Mouse (Mus musculus) heart, postnatal 10 days (tissue): ENCODE data around the gene Piezo1. TPM values are rescaled to one million over a fixed set of nuclear protein-coding genes. Genes with fewer than 3 reads are reported as not detected.
A peak's percentile ranks its signal among the peaks of the same experiment; 100 is the strongest.
"Not testable (repeated sequence)": the region's sequence is repeated elsewhere in the genome, so short reads cannot be mapped to it uniquely, and the experiment has no call there.

Experiments
- DNase-seq, 2 experiments: peaks; one replicate each; pipeline ENCODE4 v3.0.0; 2021
- intact Hi-C: fragments of 180-260 bp; cut with DNase I; formaldehyde crosslinking; loops from one replicate; pipeline ENCODE4 v1.15.1; 2025
- total RNA-seq, 2 experiments: library from RNA; stranded (reverse); gene quantifications; 2 replicates each; pipeline ENCODE4 v1.2.3; 2021

Gene Piezo1
- 10 to 100 TPM; 40.3 to 43.3 TPM for total RNA-seq

DNA sequence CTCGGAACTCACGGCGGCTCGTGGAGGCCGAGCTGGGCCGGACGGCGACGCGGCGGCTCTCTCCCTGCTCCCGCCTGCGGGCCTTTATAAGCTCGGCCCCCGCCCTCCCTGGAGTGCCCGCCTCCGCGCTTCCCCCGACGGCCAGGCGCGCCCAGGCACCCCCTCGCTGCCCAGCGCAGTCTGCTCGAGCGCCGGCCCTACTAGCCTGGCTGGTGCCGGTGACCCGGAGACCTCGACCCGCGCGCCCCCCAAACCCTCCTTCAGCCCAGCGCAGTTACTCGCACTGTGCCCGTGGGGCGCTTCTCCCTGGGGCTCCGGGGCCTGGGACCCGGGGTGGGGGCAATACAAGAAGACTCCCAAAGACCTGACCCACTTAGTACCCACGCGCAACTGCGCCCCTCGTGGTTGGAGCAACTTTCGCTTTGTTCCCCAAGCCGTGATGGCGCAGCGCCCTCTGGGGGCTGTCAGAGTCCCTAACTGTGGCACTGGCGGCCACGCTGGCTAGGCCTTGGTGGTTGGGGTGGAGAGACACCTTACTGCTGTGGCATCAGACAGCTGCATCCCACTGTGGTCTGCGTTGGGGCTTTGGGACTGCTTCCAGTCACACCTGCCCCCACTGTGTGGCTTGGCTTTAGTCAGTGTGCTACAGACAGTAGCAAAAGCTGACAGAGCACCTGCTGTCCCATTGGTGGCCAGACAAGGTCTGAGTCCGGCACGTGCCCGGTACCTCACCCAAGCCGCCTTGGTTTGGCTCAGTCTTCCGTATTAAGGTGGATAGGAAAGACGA lies at the start of gene Piezo1:
Gene Piezo1 (minus strand): TSS at position 65 of the 787 bp plus-strand sequence.
- DNase-seq, result peak; percentile 94 to 97
- intact Hi-C loops, result loop anchor here (1.0 kb wide), 1 partner anchor 50 kb away; no protein-coding TSS in a partner anchor

DNA sequence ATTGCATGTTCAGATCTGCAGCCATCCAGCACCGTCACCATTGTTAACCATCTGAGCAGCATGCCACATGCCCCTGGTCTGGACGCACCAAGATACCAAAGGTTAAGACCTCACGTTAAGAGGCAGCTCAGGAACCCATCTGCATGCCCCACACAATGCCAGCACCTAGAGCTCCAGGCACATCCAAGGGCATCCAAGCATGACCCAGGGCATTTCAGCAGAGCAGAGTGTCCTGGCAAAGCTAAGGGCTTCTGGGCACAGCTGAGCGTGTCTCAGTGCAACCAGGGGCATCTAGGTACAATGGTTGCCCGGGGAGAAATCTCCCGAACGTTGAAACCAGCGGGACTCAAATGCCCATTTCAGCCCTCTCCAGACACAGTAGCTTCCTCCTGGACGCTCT lies 49.5 kb upstream of the Piezo1 start:
- DNase-seq, result no peak
- intact Hi-C loops, result no loop called here

DNA sequence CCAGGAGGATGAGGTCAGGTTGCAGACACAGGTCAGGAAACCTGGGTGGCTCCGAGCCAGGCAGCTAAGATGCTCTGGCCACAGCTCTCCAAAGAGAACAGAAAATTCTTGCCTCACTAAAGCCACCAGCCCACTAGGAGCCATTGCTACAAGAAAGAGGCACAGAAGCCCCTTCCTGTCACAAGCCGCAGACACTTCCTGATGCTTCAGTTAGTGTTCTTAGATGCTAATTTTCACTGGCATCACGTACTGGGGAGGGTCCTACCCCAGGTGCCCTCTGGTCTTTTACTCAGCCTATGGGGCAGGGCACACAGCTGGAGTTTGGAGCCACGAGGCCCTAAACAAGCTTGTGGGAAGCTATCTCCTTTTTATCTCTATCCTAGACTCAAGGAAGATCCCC lies 44.9 kb upstream of the Piezo1 start:
- intact Hi-C loops, result no loop called here
- no peak for DNase-seq

DNA sequence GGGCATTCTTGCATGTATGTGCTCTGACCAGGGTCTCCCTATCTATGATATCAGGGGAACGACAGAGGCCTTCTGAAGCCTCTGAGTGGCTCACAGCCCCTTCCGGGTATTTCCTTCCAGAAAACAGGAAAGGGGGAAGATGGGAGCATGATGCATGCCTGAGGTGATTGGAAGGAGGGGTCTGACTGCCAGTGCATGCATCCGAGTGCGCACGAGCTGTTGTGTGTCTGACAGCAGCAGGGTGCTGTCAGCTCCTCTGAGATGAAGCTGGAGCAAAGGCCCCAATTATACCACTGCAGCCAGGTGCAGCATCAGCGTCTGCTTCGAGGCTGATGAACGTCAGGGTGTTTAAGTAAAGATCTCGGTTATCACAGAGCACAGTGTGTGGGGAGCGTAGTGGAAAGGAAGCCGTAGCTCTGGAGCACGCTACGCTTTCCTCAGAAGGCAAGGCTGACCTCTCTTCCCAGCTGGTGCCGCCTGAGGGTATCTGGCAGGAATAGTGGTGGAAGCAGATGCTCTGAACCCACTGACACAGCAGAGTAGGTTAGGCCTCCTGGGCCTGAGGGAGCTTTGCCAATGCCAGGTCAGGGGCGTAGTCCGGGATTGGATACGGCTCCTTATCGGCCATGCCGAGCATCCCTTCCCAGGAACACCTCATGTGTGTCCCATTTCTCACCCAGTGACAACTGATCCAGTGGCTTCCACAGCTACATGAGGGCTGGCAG lies 42.8 kb upstream of the Piezo1 start:
- DNase-seq, result no peak
- intact Hi-C loops, result no loop called here

GRCm38 (mm10) chr8:122593240-122593639 lies 42.1 kb upstream of the Piezo1 start:
- intact Hi-C loops, result no loop called here

GRCm38 (mm10) chr8:122586749-122587148 lies 35.6 kb upstream of the Piezo1 start:
- DNase-seq, result no peak
- intact Hi-C loops, result no loop called here

More at GRCm38 (mm10) chr8:122593240-122593639, 42.1 kb upstream of the Piezo1 start:
- DNase-seq, result no peak

- DNase-seq, result no peak
- intact Hi-C loops, result no loop called here
Measured at GRCm38 (mm10) chr8:122586171-122586570, 35.0 kb upstream of the Piezo1 start.

DNA sequence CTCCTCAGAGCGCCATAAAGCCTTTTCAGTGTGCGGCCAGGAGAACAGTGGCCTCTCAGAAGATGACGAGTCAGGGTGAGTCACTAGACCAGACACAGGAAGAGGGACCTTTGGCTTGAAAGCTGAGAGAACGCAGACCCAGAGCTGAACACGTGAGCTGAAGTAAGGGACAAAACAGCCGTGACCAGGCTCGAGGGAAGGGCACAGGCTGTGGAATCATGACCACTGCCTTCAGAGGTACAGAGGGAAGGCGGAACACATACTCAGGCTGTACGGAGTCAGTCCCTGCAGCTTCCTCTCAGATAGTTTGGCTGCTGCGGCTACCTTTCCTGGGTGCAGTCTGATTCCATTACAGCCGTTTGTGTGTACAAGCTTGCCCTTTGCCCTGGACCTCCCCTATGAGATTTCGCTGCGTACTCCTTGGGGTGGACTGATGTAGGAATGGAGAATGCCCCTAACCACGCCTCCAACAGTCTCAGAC lies 34.3 kb upstream of the Piezo1 start:
- DNase-seq, result no peak
- intact Hi-C loops, result no loop called here

GRCm38 (mm10) chr8:122584981-122585380 lies 33.9 kb upstream of the Piezo1 start:
- intact Hi-C loops, result no loop called here
- no peak for DNase-seq

DNA sequence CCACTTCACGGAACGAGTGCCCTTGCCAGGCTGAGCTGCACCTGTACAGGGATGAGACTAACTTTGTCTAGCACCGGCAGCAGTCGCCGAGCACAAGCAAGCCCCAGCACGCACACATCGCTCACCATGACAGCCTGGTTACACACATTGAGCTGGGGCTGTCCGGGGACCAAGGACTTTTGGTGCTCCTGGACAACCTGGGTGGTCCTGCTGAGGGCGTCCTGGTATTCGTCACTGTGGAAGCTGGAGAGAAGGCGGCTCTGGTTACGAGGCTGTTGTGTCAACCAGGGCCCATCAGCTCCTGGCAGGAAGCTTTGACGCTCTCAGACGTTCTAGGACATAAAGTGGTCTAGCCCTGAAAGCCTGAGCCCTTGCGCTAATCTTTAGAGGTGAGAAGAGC lies 29.8 kb upstream of the Piezo1 start:
- intact Hi-C loops, result no loop called here
- no peak for DNase-seq

DNA sequence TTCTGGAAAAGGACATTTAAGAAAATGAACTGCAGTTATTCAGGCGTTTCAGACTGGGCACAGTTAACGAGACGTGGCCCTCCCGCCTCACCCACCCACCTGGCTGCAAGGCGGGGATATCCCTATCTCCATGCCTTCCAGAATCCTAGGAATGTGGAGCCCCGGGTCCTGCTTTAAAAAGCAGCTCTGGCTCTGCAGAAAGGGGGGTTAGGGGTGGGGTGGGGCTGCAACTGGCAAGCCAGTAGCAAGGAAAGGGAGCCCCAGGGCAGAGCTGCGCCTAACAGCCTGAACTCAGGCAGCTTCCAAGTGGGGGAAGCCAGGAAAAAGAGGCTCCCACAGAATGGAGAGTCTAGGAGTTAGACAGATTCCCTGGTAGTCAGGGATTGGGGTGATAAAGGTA lies 28.1 kb upstream of the Piezo1 start:
- intact Hi-C loops, result no loop called here
- DNase-seq, result no peak

DNA sequence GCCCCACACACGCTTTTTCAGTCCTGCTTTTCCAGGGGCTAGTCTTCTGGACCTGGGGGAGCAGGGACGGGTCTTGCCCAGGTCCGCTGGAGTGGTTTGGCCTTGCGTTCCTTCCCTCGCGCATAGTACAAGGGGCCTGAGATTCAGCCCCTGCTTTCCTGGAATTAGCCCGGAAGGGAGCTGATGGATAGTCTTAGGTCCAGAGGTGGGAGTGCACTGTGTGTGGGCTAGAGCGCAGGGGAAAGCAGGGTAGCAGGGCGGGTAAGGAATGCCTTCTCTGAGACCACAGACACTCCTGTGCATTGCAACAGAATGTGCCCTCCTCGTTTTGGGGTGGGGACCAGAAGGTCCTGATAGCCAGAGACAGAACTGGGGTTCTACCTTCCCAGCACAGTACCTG lies 26.0 kb upstream of the Piezo1 start:
- DNase-seq, result no peak
- intact Hi-C loops, result no loop called here

DNA sequence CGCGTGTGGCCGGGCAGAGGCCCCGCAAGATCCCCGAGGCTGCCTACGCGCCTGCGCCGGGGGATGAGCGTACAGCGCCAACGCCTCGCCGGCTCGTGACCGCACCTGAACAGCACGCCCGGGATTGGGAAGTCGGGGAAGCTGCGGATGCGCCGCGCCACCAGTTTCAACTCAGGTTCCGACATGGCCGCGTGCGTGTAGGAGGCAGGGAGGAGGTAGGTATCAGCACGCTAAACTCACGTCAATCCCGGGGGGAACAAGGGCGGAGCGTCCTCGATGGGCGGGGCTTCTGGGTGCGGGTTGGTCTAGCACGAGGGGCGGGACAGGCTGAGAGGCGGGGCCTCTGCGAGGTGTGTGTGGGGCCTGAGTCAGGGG lies 25.5 kb upstream of the Piezo1 start, which contains the start of gene Aprt:
Gene Aprt (minus strand): TSS at position 262 of the 375 bp plus-strand sequence.
- intact Hi-C loops, result no loop called here
- DNase-seq, result peak; percentile 91 to 93

DNA sequence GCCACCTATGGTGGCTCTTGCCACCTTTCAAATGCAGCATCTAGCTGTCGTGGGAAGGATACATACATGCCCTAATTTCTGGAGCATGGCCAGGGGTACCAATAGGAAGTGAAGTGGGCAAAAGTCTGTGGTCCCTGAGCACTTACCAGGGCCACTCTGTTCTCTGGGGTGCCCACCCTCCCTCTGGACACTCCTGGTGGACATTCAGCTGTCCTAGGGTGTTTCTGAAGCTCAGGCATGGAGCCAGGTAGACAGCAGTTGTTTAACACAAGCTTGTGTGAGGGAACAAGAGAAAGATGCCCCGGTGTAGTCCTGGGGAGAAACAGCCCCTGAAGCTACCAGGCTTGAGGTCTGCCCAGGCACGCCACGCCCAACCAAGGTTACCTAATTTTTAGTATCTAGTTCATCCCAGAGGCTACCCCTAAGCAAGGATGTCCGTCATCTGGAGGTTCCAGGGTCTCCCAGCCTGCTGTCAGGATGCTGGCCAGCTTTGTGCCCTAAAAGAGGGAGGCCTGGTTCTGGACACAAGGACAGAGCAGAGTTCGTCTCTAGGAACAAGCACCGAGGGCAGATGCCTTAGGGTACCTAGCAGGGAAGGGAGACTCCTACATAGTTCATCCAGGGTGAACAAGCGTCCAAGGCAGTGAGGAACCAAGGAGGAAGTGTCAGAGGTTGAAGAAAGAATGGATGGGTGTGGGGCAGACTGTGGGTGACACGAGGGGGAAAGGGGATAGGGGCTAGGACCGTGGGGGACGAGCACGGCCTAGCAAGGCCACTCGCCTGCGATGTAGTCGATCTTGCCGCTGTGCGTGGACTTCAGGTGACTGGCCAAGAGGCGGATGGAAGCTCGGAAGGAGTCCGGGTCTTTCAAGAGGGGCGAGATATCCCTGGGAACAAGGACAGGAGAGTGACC lies 24.9 kb upstream of the Piezo1 start:
- intact Hi-C loops, result no loop called here
- no peak for DNase-seq

DNA sequence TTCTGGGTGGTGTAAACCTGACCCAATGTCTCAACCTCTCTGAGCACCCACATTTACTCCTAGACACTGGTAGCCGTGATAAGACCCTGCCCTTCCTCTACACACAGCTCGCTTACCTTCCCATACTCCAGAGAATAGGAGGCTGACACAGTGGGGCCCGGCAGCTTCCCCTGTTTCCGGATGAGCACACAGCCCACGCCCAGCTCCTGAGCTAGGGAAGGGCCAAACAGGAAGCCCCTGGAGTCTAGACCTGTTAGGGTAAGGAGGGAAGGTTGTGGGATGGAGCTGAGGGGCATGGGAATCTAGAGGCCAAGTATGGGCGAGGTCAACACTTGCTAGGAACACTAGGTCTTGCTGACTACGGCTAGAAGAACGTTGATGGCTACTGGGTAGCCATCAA lies 24.2 kb upstream of the Piezo1 start:
- intact Hi-C loops, result no loop called here
- no peak for DNase-seq

GRCm38 (mm10) chr8:122574667-122575251 lies 23.6 kb upstream of the Piezo1 start:
- no peak for DNase-seq
- intact Hi-C loops, result no loop called here

DNA sequence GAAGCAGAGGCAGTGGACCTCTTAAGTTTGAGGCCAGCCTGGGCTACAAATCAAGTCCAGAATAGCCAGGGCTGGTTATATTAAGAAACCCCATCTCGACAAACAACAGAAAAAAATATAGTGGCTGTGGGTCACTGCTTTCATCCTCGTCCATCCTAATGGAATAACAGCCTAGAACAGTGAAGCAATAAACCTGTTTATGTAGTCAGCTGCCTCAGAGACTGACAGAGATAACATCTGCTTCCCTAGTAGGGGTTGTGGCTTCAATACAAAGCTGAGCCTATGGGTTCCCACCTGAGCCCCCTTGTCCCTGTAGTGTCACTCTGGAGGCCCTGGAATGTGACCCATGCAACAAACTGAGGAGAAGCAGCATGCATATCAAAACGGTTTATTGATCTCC lies 23.1 kb upstream of the Piezo1 start:
- DNase-seq, result no peak
- intact Hi-C loops, result no loop called here

DNA sequence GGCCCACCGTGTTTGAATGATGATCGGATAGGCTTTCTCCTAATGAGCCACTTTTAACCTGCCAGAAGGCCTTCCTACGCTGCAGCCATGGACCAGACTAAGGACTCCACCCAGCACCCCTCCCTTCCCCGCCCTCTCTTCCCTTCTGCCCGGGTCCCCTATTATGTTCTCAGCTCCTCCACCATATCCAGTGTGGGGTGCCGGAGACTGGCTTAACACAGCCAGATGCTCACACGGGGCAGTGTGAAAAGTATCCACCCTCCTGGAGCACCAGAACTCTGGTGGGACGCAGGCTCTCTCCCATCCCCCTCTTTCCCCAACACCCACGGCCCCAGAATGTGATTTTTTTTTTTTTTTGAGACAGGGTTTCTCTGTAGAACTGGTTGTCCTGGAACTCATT lies 22.4 kb upstream of the Piezo1 start:
- no peak for DNase-seq
- intact Hi-C loops, result no loop called here

- intact Hi-C loops, DNase-seq: not testable (repeated sequence)
Measured at GRCm38 (mm10) chr8:122573176-122573575, 22.0 kb upstream of the Piezo1 start.

DNA sequence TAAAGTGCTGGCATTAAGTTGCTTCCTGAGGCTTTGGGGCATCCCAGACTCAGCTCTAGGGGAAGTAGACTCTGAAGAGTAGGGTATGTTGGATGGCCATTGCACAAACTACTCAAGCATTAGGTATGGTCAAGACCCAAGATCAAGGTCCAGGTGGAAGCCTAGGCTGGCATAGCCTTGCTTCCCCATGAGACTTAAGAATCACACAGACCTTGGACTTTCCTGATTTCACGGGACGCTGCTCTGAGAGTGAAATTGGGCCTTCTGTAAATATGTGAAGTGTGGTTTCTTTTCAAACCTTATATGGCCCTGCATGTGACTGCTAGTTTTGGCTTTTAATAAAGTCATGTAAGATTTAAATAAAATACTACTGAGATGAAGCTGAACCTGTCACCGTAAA lies 21.6 kb upstream of the Piezo1 start:
- intact Hi-C loops, result no loop called here

More for the DNA sequence above, 21.6 kb upstream of the Piezo1 start:
- DNase-seq, result no peak
